Mouse (Mus musculus) liver, adult 2 months (tissue): Measurements from ENCODE around the gene Ppp1r9a. TPM values are rescaled to one million over a fixed set of nuclear protein-coding genes. Genes with fewer than 3 reads are reported as not detected.

Source experiments
- DNase-seq: peaks from one replicate; pipeline ENCODE4 v3.0.0-alpha.2; 2011; ENCODE audit warnings: low read depth, low spot score; ENCODE audit errors: extremely low read depth
- H3K27ac ChIP-seq: fragments of 200-500 bp; replicated peaks from 2 replicates; pipeline ENCODE4 v1.5.1; 2012; ENCODE audit warnings: low read depth, mild to moderate bottlenecking, control low read depth, inconsistent platforms, low read length; ENCODE audit not compliant: insufficient read depth
- H3K27me3 ChIP-seq: fragments of 200-500 bp; 2 replicates; pipeline ENCODE4 v1.6.1; 2012; ENCODE audit warnings: mild to moderate bottlenecking, moderate library complexity, low read length, inconsistent platforms; ENCODE audit not compliant: control insufficient read depth, insufficient read depth
- H3K36me3 ChIP-seq: fragments of 200-500 bp; 2 replicates; pipeline ENCODE4 v1.6.1; 2012; ENCODE audit warnings: low read length, inconsistent platforms; ENCODE audit not compliant: control insufficient read depth, insufficient read depth
- H3K4me1 ChIP-seq: fragments of 200-500 bp; 2 replicates; pipeline ENCODE4 v1.6.1; 2011; ENCODE audit warnings: low read length; ENCODE audit not compliant: control insufficient read depth, insufficient read depth
- H3K4me3 ChIP-seq: fragments of 200-500 bp; 2 replicates; pipeline ENCODE4 v1.5.1; 2011; ENCODE audit warnings: low read depth, mild to moderate bottlenecking, control low read depth, low read length, moderate library complexity; ENCODE audit not compliant: insufficient read depth
- H3K79me2 ChIP-seq: fragments of 200-500 bp; 2 replicates; pipeline ENCODE4 v1.6.1; 2012; ENCODE audit warnings: inconsistent platforms, mild to moderate bottlenecking, low read length, moderate library complexity; ENCODE audit not compliant: control insufficient read depth, insufficient read depth
- H3K9ac ChIP-seq: fragments of 200-500 bp; 2 replicates; pipeline ENCODE4 v1.6.1; 2012; ENCODE audit warnings: low read depth, mild to moderate bottlenecking, control low read depth, inconsistent platforms, low read length
- CTCF ChIP-seq: fragments of 200-500 bp; IDR thresholded peaks from 2 replicates; pipeline ENCODE4 v1.5.1; 2011; ENCODE audit warnings: low read depth, low read length, control low read depth
- POLR2A ChIP-seq: fragments of 200-500 bp; IDR thresholded peaks from 2 replicates; pipeline ENCODE4 v1.6.1; 2011; ENCODE audit warnings: low read length, control low read depth; ENCODE audit not compliant: insufficient read depth; ENCODE audit errors: extremely low read depth
- WGBS: fragments of 180-500 bp; shearing (Covaris S2); methylation state at CpG from one replicate; pipeline ENCODE4 v1.1.7; 2018; 5-methylcytosine and 5-hydroxymethylcytosine counted together
- polyA plus RNA-seq: library from polyadenylated mRNA; depleted of rRNA; stranded (reverse); fragments of >200 nt; gene quantifications from 2 replicates; pipeline ENCODE4 v1.2.3, GENCODE M21; 2012
- total RNA-seq: library from RNA; depleted of rRNA; stranded (reverse); fragments of >200 nt; gene quantifications from 2 replicates; pipeline ENCODE4 v1.2.3, GENCODE M21; 2014

Ppp1r9a gene
- total and polyA plus RNA-seq, 2 experiments, result 0.75 to 3.0 TPM

GRCm38 (mm10) chr6:5113734-5114133 lies 211.0 kb downstream of the Ppp1r9a start:
- 58% methylated on average over 5 of the region's 5 CpGs for WGBS
- DNase-seq, result no peak
- H3K4me3 ChIP-seq, result no peak overlapping the region
- no peaks in the 10 kb centered on the region for H3K27me3 ChIP-seq
- no peak overlapping the region for H3K9ac ChIP-seq
- TF ChIP-seq POLR2A, result no peak
- no peaks in the 10 kb centered on the region for H3K79me2 ChIP-seq
- H3K27ac ChIP-seq, result no peak overlapping the region
- H3K4me1 ChIP-seq, result no peaks in the 10 kb centered on the region
- H3K36me3 ChIP-seq, result no peaks in the 10 kb centered on the region

GRCm38 (mm10) chr6:5114857-5115256 lies 212.1 kb downstream of the Ppp1r9a start:
- no peaks in the 10 kb centered on the region for H3K27me3 ChIP-seq
- no peaks in the 10 kb centered on the region for H3K36me3 ChIP-seq
- H3K4me1 ChIP-seq, result no peaks in the 10 kb centered on the region
- 90% methylated on average over 7 of the region's 7 CpGs for WGBS
- H3K27ac ChIP-seq, result no peak overlapping the region
- no peak overlapping the region for H3K9ac ChIP-seq
- TF ChIP-seq CTCF (no peak), POLR2A (no peak)
- no peak for DNase-seq
- no peaks in the 10 kb centered on the region for H3K79me2 ChIP-seq
- H3K4me3 ChIP-seq, result no peak overlapping the region

GRCm38 (mm10) chr6:5119181-5119910 lies 216.6 kb downstream of the Ppp1r9a start:
- TF ChIP-seq CTCF (no peak), POLR2A (no peak)
- H3K27ac ChIP-seq, result no peak overlapping the region
- no peak overlapping the region for H3K9ac ChIP-seq
- no peaks in the 10 kb centered on the region for H3K36me3 ChIP-seq
- H3K79me2 ChIP-seq, result no peaks in the 10 kb centered on the region
- DNase-seq, result no peak
- H3K4me1 ChIP-seq, result no peaks in the 10 kb centered on the region
- H3K4me3 ChIP-seq, result no peak overlapping the region
- no peaks in the 10 kb centered on the region for H3K27me3 ChIP-seq
- 82% methylated on average over 15 of the region's 15 CpGs for WGBS

- 85% methylated on average over 3 of the region's 3 CpGs for WGBS
- DNase-seq, result no peak
Measured at GRCm38 (mm10) chr6:5120229-5120628, 217.5 kb downstream of the Ppp1r9a start.

GRCm38 (mm10) chr6:5129364-5130093 lies 226.8 kb downstream of the Ppp1r9a start:
- no peaks in the 10 kb centered on the region for H3K4me1 ChIP-seq
- H3K27me3 ChIP-seq, result no peaks in the 10 kb centered on the region
- DNase-seq, result no peak
- H3K4me3 ChIP-seq, result no peak overlapping the region
- WGBS, result 95% methylated on average over 14 of the region's 14 CpGs
- H3K36me3 ChIP-seq, result no peaks in the 10 kb centered on the region
- H3K27ac ChIP-seq, result no peak overlapping the region
- TF ChIP-seq CTCF (no peak), POLR2A (no peak)
- H3K9ac ChIP-seq, result no peak overlapping the region
- no peaks in the 10 kb centered on the region for H3K79me2 ChIP-seq

More at GRCm38 (mm10) chr6:5120229-5120628, 217.5 kb downstream of the Ppp1r9a start:
- Histone ChIP-seq H3K9ac (no peak overlapping the region), H3K36me3 (no peaks in the 10 kb centered on the region), H3K27me3 (no peaks in the 10 kb centered on the region), H3K4me1 (no peaks in the 10 kb centered on the region), H3K27ac (no peak overlapping the region), H3K4me3 (no peak overlapping the region), H3K79me2 (no peaks in the 10 kb centered on the region)
- TF ChIP-seq POLR2A (no peak), CTCF (no peak)

- TF ChIP-seq CTCF, result no peak
- TF ChIP-seq POLR2A, result no peak
- Histone ChIP-seq H3K27ac (no peak overlapping the region), H3K4me3 (no peak overlapping the region), H3K27me3 (no peaks in the 10 kb centered on the region), H3K9ac (no peak overlapping the region), H3K36me3 (no peaks in the 10 kb centered on the region), H3K79me2 (no peaks in the 10 kb centered on the region), H3K4me1 (no peaks in the 10 kb centered on the region)
- no peak for DNase-seq
- 56% methylated on average over 6 of the region's 6 CpGs for WGBS
Measured at GRCm38 (mm10) chr6:5134986-5135385, 232.3 kb downstream of the Ppp1r9a start.
